Mouse (Mus musculus): ENCODE measurements around the gene Tpx2.

DNA sequence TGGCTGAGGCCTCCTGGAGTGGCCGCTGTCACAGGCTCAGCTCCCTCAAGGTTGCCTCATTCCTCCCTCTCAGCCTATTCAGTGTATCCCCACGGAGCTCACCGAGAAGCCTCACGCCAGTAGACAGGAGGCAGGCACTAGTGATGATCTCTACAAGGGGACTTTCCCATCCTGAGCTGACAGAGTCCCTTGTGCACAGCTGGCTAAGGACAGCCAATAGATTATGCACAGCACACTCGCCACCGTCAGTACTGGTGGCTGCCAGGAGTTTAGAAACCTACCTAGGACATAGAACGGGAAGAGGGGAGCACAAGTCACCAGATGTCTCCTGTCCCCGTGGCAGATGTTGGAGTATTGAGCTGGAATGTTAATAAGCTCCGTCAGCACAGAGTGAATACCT lies 69.9 kb downstream of the Tpx2 start:
- no peak for TF ChIP-seq HCFC1 (IDR thresholded peaks at IDR 0.05; ENCODE audit: borderline replicate concordance, insufficient read depth, low read length)
- TF ChIP-seq MAFK (IDR thresholded peaks at IDR 0.05; ENCODE audit: insufficient read depth, low read depth, low read length), result no peak
